Mouse (Mus musculus) CD4-positive, CD25-positive, alpha-beta regulatory T cell (primary cell): ENCODE results near the gene Olfr694. TPM values are rescaled to one million over a fixed set of nuclear protein-coding genes. Genes with fewer than 3 reads are reported as not detected.

Experiments used
- polyA plus RNA-seq: library from polyadenylated mRNA; unstranded; fragments of 100-300 nt; shearing (Covaris generic); gene quantifications from one replicate; pipeline ENCODE4 v1.2.1, GENCODE M21; 2017

Gene Olfr694
- polyA plus RNA-seq, result 0.04 TPM

DNA sequence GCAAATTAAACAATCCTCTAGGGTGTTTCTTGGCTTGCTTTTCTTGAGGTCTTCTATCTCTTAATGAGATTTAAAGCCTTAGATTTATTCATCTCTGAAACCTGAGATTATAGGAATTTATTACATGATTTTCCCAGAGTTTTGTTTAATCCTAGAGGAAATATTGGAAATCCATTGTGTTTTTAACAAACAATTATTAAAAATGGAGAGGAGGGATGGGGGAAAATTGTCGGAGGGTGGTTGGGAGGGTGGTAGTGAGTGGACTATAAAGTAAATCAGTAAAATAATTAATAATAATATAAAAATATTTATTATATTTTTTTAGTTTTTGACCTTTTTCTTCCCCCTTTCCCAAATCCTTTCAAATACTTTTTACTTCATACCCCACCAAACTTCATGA is at the start of gene Olfr694:
TSS of gene Olfr694 (minus strand) at position 101 of the 400 bp plus-strand sequence.

DNA sequence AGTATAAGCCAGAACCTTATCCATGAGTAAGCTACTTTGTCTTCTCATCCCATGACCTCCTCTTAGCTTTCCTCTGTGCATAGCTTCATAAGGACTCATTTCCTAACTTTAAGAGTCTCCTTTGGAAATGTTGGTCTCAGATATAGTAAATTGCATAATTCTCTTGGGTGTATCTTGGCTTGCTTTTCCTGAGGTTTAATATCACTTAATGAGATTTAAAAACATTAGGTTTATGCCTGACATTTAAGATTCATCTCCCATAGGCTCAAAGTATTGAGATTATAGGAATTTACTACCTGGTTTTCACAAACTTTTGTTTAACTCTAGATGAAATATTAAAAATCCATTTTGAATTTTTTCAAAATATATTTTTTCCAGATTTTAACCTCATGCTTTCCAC is 24.7 kb upstream of the Olfr694 start, which contains the start of gene Olfr695:
TSS of gene Olfr695 (minus strand) at position 101 of the 400 bp plus-strand sequence.

DNA sequence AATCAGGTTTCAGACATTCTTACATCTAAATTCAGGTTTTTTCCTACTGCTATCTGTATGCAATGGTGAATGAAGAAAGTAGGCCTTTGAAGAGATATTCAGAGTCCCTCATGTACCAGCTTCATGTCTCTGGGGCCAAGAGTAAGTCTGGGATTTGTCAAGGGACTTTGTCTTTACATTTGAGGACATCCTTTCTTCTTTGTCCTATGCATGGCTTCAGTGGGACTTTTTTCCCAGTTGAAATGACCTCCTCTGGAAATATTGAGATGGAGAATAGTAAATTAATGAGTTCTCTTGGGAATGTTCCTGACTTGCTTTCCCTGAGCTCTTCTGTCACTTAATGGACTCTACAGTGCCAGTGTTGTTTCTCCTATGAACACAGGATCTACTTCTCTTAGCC is 11.1 kb downstream of the Olfr694 start, which contains the start of gene Olfr693:
TSS of gene Olfr693 (minus strand) at position 101 of the 400 bp plus-strand sequence.

Other genes starting within 250 kb of the Olfr694 start
- 0.05 TPM for gene Olfr693, start 11.2 kb downstream of the Olfr694 start, polyA plus RNA-seq
- gene Olfr695, start 24.6 kb upstream of the Olfr694 start, polyA plus RNA-seq, result not detected
- gene Olfr697, start 50.6 kb upstream of the Olfr694 start, polyA plus RNA-seq, result not detected
- gene Olfr698, start 63.6 kb upstream of the Olfr694 start, polyA plus RNA-seq, result not detected
- not detected for gene Olfr699, start 101.4 kb upstream of the Olfr694 start, polyA plus RNA-seq
- gene Olfr700, start 117.0 kb upstream of the Olfr694 start, polyA plus RNA-seq, result not detected
- not detected for gene Olfr701, start 122.3 kb upstream of the Olfr694 start, polyA plus RNA-seq
- gene Olfr702, start 142.1 kb upstream of the Olfr694 start, polyA plus RNA-seq, result not detected
- not detected for gene Olfr703, start 151.5 kb upstream of the Olfr694 start, polyA plus RNA-seq
- not detected for gene Olfr704, start 171.4 kb upstream of the Olfr694 start, polyA plus RNA-seq
- not detected for gene Olfr705, start 185.1 kb upstream of the Olfr694 start, polyA plus RNA-seq
- not detected for gene Olfr706, start 196.3 kb upstream of the Olfr694 start, polyA plus RNA-seq
- gene Olfr707, start 209.4 kb upstream of the Olfr694 start, polyA plus RNA-seq, result not detected
- not detected for gene Olfr1532-ps1, start 216.2 kb upstream of the Olfr694 start, polyA plus RNA-seq
- gene Olfr709-ps1, start 240.4 kb upstream of the Olfr694 start, polyA plus RNA-seq, result not detected